Mouse (Mus musculus) embryonic stem cell, embryonic (primary cell): ENCODE measurements around the gene Mettl9.

Experiments
- CTCF ChIA-PET, 4 experiments: fragments of 300-600 bp in 2 of 4; fragments of 350-600 bp in 2 of 4; sonication (Branson Sonifier 250); formaldehyde crosslinking; loops; one replicate each; lab custom pipeline; 2022; ENCODE audit warnings: inconsistent platforms in 2 of 4; lab: Charles Lee
- POLR2A ChIA-PET, 4 experiments: fragments of 300-600 bp in 2 of 4; fragments of 350-600 bp in 2 of 4; sonication (Branson Sonifier 250); formaldehyde crosslinking; loops; one replicate each; lab custom pipeline; 2022; ENCODE audit warnings: antibody characterized with exemption in 4 of 4, inconsistent platforms in 1 of 4; lab: Charles Lee

The Mettl9 gene

DNA sequence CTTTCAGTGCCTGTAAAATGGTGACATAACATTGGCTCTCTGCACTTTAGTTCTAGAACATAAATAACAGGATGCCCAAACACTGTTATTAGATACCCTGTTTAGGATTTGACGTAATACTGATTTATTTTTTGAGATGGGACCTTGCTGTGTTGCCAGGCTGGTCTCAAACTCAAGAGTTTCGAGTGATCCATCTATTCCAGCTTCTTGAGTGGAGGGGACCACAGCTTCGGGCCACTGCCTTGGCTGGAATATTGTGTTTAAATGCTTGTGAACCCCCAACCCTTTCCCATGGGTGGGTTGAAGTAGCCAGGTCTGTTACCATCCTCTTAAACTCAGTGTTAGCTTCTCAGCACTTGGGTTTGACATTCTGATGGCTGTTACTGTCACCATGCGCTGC lies 47.1 kb downstream of the Mettl9 start, which contains the start of gene Otoa:
TSS of gene Otoa (plus strand) at position 301 of the 400 bp plus-strand sequence.
- POLR2A ChIA-PET, result no interaction called here
- CTCF ChIA-PET, result no interaction called here

DNA sequence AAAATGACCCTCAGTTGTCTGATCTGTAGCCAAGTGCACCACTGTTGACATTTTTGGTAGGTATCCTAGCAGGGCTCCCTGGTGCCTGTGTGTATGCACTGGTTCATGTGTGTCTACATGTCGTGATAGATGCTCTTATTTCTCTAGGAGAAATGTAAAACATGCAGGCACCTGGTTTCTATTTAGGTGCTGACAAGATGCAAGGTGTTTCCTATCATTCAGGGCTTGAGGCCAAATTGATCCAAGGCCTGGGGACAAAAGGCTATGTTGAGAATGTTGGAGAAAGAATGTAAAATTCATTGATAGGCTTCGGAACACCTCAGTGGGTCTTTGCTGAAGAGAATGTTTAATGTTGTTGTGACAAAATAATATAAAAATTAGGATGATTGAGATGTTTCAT lies 47.6 kb downstream of the Mettl9 start:
- CTCF ChIA-PET, result no interaction called here
- POLR2A ChIA-PET, result no interaction called here

DNA sequence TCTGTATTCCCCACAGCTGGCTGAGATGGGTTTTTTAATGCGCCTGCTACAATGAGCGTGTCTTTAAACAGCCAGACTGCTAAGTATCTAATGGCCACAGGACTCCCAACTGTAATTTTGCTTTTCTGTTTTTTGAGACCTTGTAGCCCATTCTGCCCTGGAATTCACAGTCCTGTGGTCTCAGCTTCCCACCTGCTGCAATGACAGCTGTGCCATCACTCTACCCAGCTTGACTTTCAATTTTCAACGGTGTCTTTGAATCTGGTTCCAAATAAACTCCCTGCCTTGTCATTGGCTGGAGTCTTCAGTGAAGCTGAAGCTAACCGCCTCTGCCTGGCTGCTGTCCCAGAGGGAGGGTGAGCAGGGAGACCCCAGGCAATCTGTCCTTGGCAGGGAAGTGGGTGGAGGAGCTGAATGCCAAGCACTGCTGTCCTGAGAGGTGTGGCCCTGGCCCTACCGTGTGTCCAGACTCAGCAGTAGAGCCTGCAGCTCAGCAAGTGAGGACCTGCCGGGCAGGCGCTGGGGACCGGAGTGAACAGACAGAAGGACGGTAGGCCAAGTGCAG lies 48.8 kb downstream of the Mettl9 start:
- POLR2A ChIA-PET, result interaction anchor here in 2 of 4 experiments (0.7 to 1.3 kb wide), 4 partner anchors 8 to 252 kb away, joined by 3 to 5 read pairs (median 4); no protein-coding TSS in a partner anchor
- CTCF ChIA-PET, result interaction anchor here in 2 of 4 experiments (0.6 to 1.4 kb wide), 3 partner anchors 10 to 612 kb away, joined by 3 to 4 read pairs (median 3); no protein-coding TSS in a partner anchor

- POLR2A ChIA-PET, result interaction anchor here in 1 of 4 experiments (0.6 to 0.8 kb wide), 2 partner anchors 38 to 150 kb away, joined by 3 to 5 read pairs; no protein-coding TSS in a partner anchor
- CTCF ChIA-PET, result no interaction called here
Measured at GRCm38 (mm10) chr7:121084840-121085453, 50.7 kb downstream of the Mettl9 start.

DNA sequence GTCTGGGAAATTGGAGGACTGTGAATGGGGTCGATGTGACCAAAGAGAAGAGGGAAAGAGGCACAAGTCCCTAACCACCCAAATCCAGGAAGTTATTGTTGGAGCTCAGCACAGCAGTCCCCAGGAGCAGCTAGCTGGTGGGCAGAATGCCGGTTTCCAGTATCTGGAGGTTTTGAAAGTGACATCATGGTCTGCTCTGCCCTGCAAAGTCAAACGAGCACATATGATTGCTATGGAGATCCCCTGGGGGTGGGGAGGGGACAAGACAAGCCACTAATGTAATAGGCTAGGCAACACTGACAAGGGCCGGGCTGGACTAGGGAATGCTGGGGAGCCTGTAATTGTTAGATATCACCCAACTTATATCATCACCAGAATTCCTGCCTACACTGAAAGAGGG lies 51.3 kb downstream of the Mettl9 start:
- CTCF ChIA-PET, result no interaction called here

GRCm38 (mm10) chr7:121088745-121089144 lies 54.5 kb downstream of the Mettl9 start:
- POLR2A ChIA-PET, result no interaction called here
- CTCF ChIA-PET, result no interaction called here

More for the DNA sequence above, 51.3 kb downstream of the Mettl9 start:
- POLR2A ChIA-PET, result interaction anchor here in 1 of 4 experiments (0.8 kb wide), 1 partner anchor 38 kb away, joined by 3 read pairs; no protein-coding TSS in a partner anchor

DNA sequence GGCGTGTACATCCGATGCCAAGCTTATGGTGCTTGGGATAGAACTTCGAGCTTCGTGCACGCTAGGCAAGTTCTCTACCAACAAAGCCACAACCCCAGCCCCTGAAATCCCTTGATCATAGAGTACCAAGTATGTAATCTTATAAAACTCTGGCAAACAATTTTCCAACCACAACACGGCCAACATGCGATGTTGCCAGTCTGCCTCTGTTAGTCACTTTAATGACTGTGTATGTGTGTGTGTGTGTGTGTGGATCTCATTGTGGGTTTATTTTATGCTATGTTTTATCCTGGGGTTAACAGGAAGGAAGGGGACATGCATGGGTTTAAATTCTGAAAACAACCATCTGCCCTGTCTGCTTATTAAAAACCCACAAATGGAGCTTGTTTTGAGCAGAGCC lies 56.5 kb downstream of the Mettl9 start:
- POLR2A ChIA-PET, result interaction anchor here in 1 of 4 experiments (0.7 kb wide), 1 partner anchor 198 kb away, joined by 3 read pairs; no protein-coding TSS in a partner anchor

GRCm38 (mm10) chr7:121093026-121093425 lies 58.8 kb downstream of the Mettl9 start:
- POLR2A ChIA-PET, result interaction anchor here in 1 of 4 experiments (0.5 kb wide), 1 partner anchor 27 kb away, joined by 4 read pairs; no protein-coding TSS in a partner anchor
- CTCF ChIA-PET, result interaction anchor here in 3 of 4 experiments (0.9 to 1.2 kb wide), 4 partner anchors 9 to 27 kb away, joined by 3 to 4 read pairs (median 3); no protein-coding TSS in a partner anchor

More for the DNA sequence above, 56.5 kb downstream of the Mettl9 start:
- CTCF ChIA-PET, result interaction anchor here in 1 of 4 experiments (0.6 kb wide), 1 partner anchor 385 kb away, joined by 3 read pairs; no protein-coding TSS in a partner anchor

GRCm38 (mm10) chr7:121098614-121099389 lies 64.6 kb downstream of the Mettl9 start:
- POLR2A ChIA-PET, result no interaction called here
- CTCF ChIA-PET, result no interaction called here

DNA sequence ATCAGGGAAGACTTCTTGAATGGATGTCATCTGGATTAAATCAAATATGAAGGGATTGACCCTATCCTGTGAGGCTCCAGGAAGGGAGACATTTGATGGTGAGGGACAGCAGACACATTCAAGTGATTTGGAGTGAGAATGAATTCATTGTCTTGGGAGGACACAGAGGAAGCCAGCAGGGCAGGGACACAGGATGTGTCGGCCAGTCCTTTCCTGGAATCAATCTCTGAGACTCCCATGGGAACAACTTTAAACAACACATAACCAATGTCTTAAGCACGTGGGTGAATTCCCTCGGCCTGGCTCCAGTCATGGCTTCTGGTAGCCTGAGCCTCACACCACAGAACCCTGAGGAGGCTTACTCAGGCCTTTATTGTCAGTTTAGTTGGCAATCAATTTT lies 73.6 kb downstream of the Mettl9 start:
- POLR2A ChIA-PET, result no interaction called here

GRCm38 (mm10) chr7:121111321-121111720 lies 77.1 kb downstream of the Mettl9 start:
- CTCF ChIA-PET, result interaction anchor here in 1 of 4 experiments (0.6 kb wide), 1 partner anchor 472 kb away, joined by 6 read pairs; no protein-coding TSS in a partner anchor
- POLR2A ChIA-PET, result no interaction called here

More for the DNA sequence above, 73.6 kb downstream of the Mettl9 start:
- CTCF ChIA-PET, result interaction anchor here in 1 of 4 experiments (0.5 kb wide), 1 partner anchor 12 kb away, joined by 3 read pairs; no protein-coding TSS in a partner anchor

DNA sequence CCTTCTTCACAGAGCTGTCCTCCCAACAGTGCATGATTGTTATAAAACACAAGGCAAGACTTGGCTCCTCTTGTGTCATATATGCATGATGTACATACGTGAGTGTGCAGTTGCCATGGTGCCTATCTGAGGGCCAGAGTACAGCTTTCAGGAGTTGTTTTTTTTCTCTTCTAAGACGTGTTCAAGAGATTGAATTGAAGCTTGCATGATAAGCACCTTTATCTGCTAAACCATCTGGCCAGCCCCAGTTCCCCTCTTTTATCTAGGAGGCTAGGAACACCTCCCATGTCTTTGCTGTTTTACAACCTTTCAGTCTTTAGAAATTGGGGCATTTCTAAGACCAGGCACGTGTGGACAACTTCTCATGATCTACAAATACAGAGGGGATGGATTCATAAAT lies 77.5 kb downstream of the Mettl9 start:
- ChIA-PET POLR2A (interaction anchor here in 1 of 4 experiments (0.5 to 0.6 kb wide), 2 partner anchors 158 to 205 kb away, joined by 4 to 7 read pairs; no protein-coding TSS in a partner anchor), CTCF (no interaction called here)

DNA sequence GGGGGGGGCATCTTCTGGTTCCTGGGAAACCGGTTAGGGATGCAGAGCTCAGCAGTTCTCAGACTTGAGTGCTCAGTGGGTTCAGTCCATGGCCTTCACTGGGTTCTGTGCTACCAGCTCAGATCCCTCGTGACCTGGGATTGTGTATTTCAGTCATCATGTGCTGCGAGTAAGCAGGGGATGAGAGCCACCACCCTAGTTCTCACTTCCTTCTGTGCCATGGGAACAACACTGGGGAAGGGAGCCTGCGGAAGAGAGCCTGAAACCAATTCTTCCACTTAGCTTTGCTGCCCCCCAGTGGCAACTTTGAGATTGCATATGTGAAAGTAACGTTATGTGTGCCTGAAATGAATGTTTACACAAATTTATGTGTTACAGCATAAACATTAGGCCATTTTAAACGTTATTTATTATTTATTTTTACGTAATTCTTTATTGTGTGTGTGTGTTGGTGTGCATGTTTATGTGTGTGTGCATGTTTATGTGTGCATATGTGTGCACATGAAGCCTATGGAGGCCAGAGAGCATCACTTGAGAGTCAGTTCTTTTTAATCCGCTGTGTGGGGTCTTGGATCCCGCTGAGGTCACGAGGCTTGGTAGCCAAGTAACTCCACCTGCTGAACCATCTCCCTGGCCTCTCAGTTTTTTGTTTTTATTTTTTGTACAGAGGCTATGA lies 86.0 kb downstream of the Mettl9 start:
- POLR2A ChIA-PET, result interaction anchor here in 1 of 4 experiments (0.7 kb wide), 3 partner anchors 25 to 198 kb away, joined by 3 to 4 read pairs (median 3); no protein-coding TSS in a partner anchor
- CTCF ChIA-PET, result interaction anchor here (0.6 to 1.8 kb wide), 21 partner anchors 9 to 521 kb away, joined by 3 to 19 read pairs (median 3); partner anchors contain the start of genes Pdzd9 (in 1 of the 4) and Polr3e (in 1 of the 4)
